32 mouse cellular contexts compared by ENCODE assay signal in genomic region chr5:115591506-115591905, GRCm38 (mm10).
"Had no signal": no experiment of that assay in that cellular context is flagged by ENCODE, and none has a peak within 500 bp of the region (broad histone marks: within the 10 kb centered on the region; RNA-seq: fewer than 3 reads in every experiment).

No protein-coding gene starts in this region.

- H3K27me3 ChIP-seq: limb, embryonic 12.5 days; limb, embryonic 13.5 days; limb, embryonic 15.5 days; liver, embryonic 12.5 days; liver, embryonic 13.5 days; liver, embryonic 15.5 days; lung, embryonic 15.5 days; megakaryocyte, embryonic 14.5 days; midbrain, embryonic 12.5 days; midbrain, embryonic 13.5 days; midbrain, embryonic 15.5 days had no signal

- H3K27ac ChIP-seq: left cerebral cortex, adult 2 months; limb, embryonic 10.5 days; limb, embryonic 12.5 days; limb, embryonic 13.5 days; limb, embryonic 15.5 days; liver, embryonic 12.5 days; liver, embryonic 13.5 days; liver, embryonic 14.5 days; liver, embryonic 15.5 days; lung, embryonic 15.5 days; macrophage; midbrain, embryonic 10.5 days; midbrain, embryonic 12.5 days; midbrain, embryonic 13.5 days; midbrain, embryonic 15.5 days had no signal

- H3K4me3 ChIP-seq: left cerebral cortex, adult 2 months; limb, embryonic 10.5 days; limb, embryonic 12.5 days; limb, embryonic 13.5 days; limb, embryonic 15.5 days; liver, embryonic 12.5 days; liver, embryonic 13.5 days; liver, embryonic 15.5 days; lung, embryonic 15.5 days; midbrain, embryonic 10.5 days; midbrain, embryonic 12.5 days; midbrain, embryonic 13.5 days; midbrain, embryonic 15.5 days; myocyte had no signal

- H3K9me3 ChIP-seq: limb, embryonic 10.5 days; limb, embryonic 12.5 days; limb, embryonic 13.5 days; limb, embryonic 15.5 days; liver, embryonic 12.5 days; liver, embryonic 13.5 days; liver, embryonic 15.5 days; lung, embryonic 15.5 days; megakaryocyte, embryonic 14.5 days; midbrain, embryonic 10.5 days; midbrain, embryonic 12.5 days; midbrain, embryonic 13.5 days; midbrain, embryonic 15.5 days had no signal

- ATAC-seq: liver, embryonic 12.5 days; liver, postnatal 0 days; lung, postnatal 0 days; midbrain, embryonic 13.5 days; midbrain, embryonic 15.5 days; midbrain, embryonic 16.5 days had no signal

- H3K4me2 ChIP-seq: limb, embryonic 12.5 days; limb, embryonic 13.5 days; limb, embryonic 15.5 days; liver, embryonic 11.5 days; liver, embryonic 12.5 days; liver, embryonic 13.5 days; liver, embryonic 15.5 days; lung, embryonic 14.5 days; lung, embryonic 15.5 days; midbrain, embryonic 11.5 days; midbrain, embryonic 12.5 days; midbrain, embryonic 13.5 days; midbrain, embryonic 15.5 days had no signal

- DNase-seq: left cerebral cortex, postnatal 4 days; liver; liver, embryonic 13.5 days; liver, postnatal 0 days; lung, adult 18-20 months; lung, adult 2 months; lung, embryonic 14.5 days; lung, postnatal 10 days; lung, postnatal 14 days; lung, postnatal 36 days; lung, postnatal 4 days; midbrain, embryonic 14.5 days had no signal

- H3K4me1 ChIP-seq: limb, embryonic 10.5 days; limb, embryonic 12.5 days; limb, embryonic 13.5 days; limb, embryonic 15.5 days; liver, embryonic 12.5 days; liver, embryonic 13.5 days; liver, embryonic 15.5 days; lung, embryonic 15.5 days; midbrain, embryonic 10.5 days; midbrain, embryonic 12.5 days; midbrain, embryonic 13.5 days; midbrain, embryonic 15.5 days had no signal

- H3K9ac ChIP-seq: limb, embryonic 12.5 days; limb, embryonic 13.5 days; limb, embryonic 15.5 days; liver, embryonic 12.5 days; liver, embryonic 13.5 days; liver, embryonic 14.5 days; liver, embryonic 15.5 days; liver, postnatal 0 days; lung, embryonic 14.5 days; lung, embryonic 15.5 days; midbrain, embryonic 12.5 days; midbrain, embryonic 13.5 days; midbrain, embryonic 15.5 days had no signal
